Mouse (Mus musculus) brown adipose tissue, adult 24 weeks (tissue): Measurements from ENCODE around the gene Col13a1. TPM values are rescaled to one million over a fixed set of nuclear protein-coding genes. Genes with fewer than 3 reads are reported as not detected.

Experiments
- H3K27ac ChIP-seq: fragments of 200-500 bp; replicated peaks from 2 replicates; pipeline ENCODE4 v1.5.1; 2012; ENCODE audit warnings: low read depth, mild to moderate bottlenecking, low read length
- H3K4me1 ChIP-seq: fragments of 200-500 bp; 2 replicates; pipeline ENCODE4 v1.6.1; 2012; ENCODE audit warnings: low read length, mixed read lengths; ENCODE audit not compliant: control insufficient read depth, insufficient read depth, insufficient read length
- H3K4me3 ChIP-seq: fragments of 200-500 bp; 2 replicates; pipeline ENCODE4 v1.5.1; 2012; ENCODE audit warnings: low read depth, mild to moderate bottlenecking, low read length, moderate library complexity; ENCODE audit not compliant: insufficient read depth
- polyA plus RNA-seq: library from polyadenylated mRNA; stranded (reverse); fragments of >200 nt; gene quantifications from 2 replicates; pipeline ENCODE4 v1.2.4, GENCODE M21; 2012; ENCODE audit not compliant: missing spikeins, insufficient read depth, insufficient read length

Col13a1 gene
- polyA plus RNA-seq, 1 experiment = 3.3 TPM

GRCm38 (mm10) chr10:61795458-61795857, 183.4 kb downstream of the Col13a1 start:
- Histone ChIP-seq H3K4me3 (no peak overlapping the region), H3K27ac (no peak overlapping the region), H3K4me1 (no peaks in the 10 kb centered on the region)

GRCm38 (mm10) chr10:61794971-61795370, 183.9 kb downstream of the Col13a1 start:
- no peak overlapping the region for H3K27ac ChIP-seq

DNA sequence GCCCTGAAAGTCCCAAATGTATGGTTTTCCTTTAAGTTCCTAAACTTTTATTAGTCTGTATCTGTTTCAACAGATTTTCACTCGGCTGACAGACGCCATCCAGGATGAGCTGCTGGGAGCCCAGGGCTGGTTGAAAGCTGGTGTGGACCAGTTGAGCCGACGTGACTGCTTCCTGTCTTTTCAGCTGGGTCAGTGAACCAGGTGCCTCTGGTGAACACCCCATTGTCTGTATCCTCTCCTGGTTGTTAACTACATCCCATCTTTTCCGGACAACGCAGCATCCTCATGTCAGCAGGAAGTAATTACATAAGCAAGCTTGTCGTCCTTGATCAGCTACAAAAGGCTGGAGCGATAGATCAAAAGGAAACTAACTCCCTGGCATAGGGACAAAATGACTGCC, 185.9 kb downstream of the Col13a1 start:
- H3K4me1 ChIP-seq = no peaks in the 10 kb centered on the region
- H3K27ac ChIP-seq = no peak overlapping the region
- no peak overlapping the region for H3K4me3 ChIP-seq

More at GRCm38 (mm10) chr10:61794971-61795370, 183.9 kb downstream of the Col13a1 start:
- H3K4me1 ChIP-seq = no peaks in the 10 kb centered on the region
- H3K4me3 ChIP-seq = no peak overlapping the region

- H3K4me3 ChIP-seq = no peak overlapping the region
- no peak overlapping the region for H3K27ac ChIP-seq
- H3K4me1 ChIP-seq = 0 out of 2 replicates have a peak, but pooled peaks cover 3% of the 10 kb centered on the region
Observed at GRCm38 (mm10) chr10:61788499-61788898, 190.4 kb downstream of the Col13a1 start.

Other genes starting within 250 kb of the Col13a1 start
- not detected in 2 replicates for gene H2afy2, start 195.0 kb downstream of the Col13a1 start, polyA plus RNA-seq
- gene Neurog3, start 154.0 kb upstream of the Col13a1 start, polyA plus RNA-seq = not detected in 2 replicates
- 5.2 and 6.9 TPM in 2 replicates for gene Fam241b, start 164.8 kb upstream of the Col13a1 start, polyA plus RNA-seq